Mouse (Mus musculus): ENCODE measurements around the gene Fzd9. TPM values are rescaled to one million over a fixed set of nuclear protein-coding genes. Genes with fewer than 3 reads are reported as not detected.

Fzd9 gene
- polyA plus RNA-seq, 1 experiment: 0.58 TPM

DNA sequence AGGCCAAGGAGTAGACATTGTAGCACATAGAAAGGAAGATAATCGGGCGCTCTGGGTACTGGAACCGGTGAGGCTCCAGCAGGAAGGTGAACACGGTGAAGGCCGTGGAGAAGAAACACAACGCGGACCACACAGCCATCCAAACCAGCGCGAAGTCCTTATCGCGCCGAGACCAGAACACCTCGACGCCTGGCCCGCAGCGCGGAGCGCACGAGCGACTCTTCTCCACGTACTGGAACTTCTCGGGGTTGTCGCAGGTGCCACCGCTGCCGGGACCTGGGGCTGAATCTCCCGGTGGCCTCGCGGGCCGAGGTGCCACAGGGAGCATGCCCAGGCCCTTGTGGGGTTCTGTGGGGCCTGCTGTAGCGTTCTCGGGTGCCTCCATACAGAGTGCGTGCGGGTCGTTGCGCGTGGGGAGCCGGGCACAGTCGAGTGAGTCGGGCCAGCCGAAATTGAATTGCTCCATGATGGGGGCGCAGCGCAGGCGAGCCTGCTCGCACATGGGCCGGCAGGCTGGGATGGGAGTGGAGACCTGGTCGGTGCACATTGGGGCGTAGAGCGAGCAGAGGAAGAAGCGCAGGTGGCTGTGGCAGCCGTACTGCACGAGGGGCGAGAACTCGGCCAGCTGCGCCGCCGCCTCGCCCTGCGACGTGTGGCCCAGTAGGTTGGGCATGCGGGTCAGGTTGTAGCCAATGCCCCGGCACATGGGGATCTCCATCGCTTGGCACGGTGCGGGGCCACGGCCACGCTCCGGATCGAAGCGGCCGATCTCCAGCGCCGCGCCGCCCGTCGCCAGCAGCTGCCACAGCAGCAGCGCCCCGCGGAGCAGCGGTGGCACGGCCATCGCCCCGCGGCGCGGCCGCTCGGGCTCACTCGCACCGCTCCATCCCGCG, 598 bp downstream of the Fzd9 start:
- TF ChIP-seq CTCF (IDR thresholded peaks at IDR 0.05; ENCODE audit: borderline replicate concordance, control insufficient read depth, extremely low read depth, insufficient read depth, low read length, poor library complexity): no peak
- Histone ChIP-seq H3K4me1 (replicated peaks; ENCODE audit: control insufficient read depth, insufficient read depth, low read length) (peaks cover 15% of the 10 kb centered on the region), H3K4me3 (ENCODE audit: control insufficient read depth, insufficient read depth, low read length) (peak overlapping the region; percentile 45), H3K27me3 (ENCODE audit: control insufficient read depth, insufficient read depth, low read length) (peaks cover 7% of the 10 kb centered on the region; the same call in 1 of the 2 replicates), H3K27ac (ENCODE audit: control insufficient read depth, insufficient read depth, low read length) (no peak overlapping the region), H3K36me3 (ENCODE audit: control insufficient read depth, insufficient read depth, low read length) (peaks cover 12% of the 10 kb centered on the region)
- DNase-seq: peak; percentile 10
- WGBS: 3% methylated on average over 89 of the region's 92 CpGs

DNA sequence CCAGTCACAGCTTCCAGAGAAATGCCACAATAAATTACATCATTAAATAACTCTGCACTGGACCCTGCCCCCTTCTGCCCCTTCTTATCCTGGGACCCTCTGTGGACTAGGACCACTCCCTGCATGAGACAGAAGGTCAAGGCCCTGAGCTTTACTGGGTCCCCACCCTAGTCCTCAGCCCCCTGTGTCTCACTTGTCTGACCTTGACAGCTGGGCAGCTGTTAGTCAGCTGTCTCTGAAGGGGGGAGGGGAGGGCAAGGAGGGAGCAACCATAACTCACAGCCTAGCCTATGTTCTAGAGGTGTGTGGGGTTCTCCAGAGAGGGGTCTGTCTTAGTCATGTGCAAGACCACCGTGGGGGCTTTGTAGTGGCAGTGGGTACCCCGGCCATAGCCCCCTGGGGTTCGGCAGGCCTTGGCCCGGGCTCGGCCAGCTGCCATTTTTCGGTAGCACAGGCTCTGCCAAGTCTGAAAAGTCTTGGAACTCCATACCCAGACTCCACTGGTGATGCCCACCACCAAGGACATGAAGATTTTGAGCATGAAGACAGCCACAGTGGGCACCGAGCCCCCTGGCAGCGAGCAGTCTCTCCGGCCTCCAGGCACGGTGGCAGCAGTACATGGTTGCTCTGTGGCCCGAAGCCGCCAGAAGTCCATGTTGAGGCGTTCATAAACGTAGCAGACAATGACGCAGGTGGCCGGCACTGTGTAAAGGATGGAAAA, 1.9 kb downstream of the Fzd9 start:
- H3K36me3 ChIP-seq (ENCODE audit: control insufficient read depth, insufficient read depth, low read length): peaks cover 24% of the 10 kb centered on the region
- H3K4me3 ChIP-seq (ENCODE audit: control insufficient read depth, insufficient read depth, low read length): no peak overlapping the region
- H3K4me1 ChIP-seq (replicated peaks; ENCODE audit: control insufficient read depth, insufficient read depth, low read length): peaks cover 15% of the 10 kb centered on the region
- peaks cover 7% of the 10 kb centered on the region; the same call in 1 of the 2 replicates for H3K27me3 ChIP-seq (ENCODE audit: control insufficient read depth, insufficient read depth, low read length)
- no peak for TF ChIP-seq CTCF (IDR thresholded peaks at IDR 0.05; ENCODE audit: borderline replicate concordance, control insufficient read depth, extremely low read depth, insufficient read depth, low read length, poor library complexity)
- 95% methylated on average over 16 of the region's 16 CpGs for WGBS
- no peak for DNase-seq
- no peak overlapping the region for H3K27ac ChIP-seq (ENCODE audit: control insufficient read depth, insufficient read depth, low read length)

DNA sequence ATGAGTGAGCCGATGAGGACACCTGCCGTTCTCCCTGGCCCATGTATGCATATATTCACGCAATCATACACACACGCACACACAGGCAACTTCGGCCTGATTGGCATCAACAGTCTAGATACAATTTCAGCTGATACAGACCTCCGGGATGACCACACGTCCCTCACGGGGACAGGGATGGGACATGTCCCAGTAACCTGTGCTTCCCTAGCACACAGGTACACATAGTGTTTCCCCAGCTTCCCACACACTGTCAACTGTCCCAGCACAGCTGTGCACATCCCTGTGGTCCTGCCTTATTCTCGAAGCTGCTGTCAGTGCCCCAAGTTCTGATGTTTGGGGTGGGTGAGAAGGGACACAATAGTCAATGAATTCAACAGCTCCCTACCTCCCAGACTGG, 3.7 kb downstream of the Fzd9 start:
- H3K27me3 ChIP-seq (ENCODE audit: control insufficient read depth, insufficient read depth, low read length): peaks cover 7% of the 10 kb centered on the region; the same call in 1 of the 2 replicates
- H3K4me3 ChIP-seq (ENCODE audit: control insufficient read depth, insufficient read depth, low read length): no peak overlapping the region
- TF ChIP-seq POLR2A (IDR thresholded peaks at IDR 0.05; ENCODE audit: control insufficient read depth, extremely low read depth, insufficient read depth, low read length, poor library complexity) (no peak), CTCF (IDR thresholded peaks at IDR 0.05; ENCODE audit: borderline replicate concordance, control insufficient read depth, extremely low read depth, insufficient read depth, low read length, poor library complexity) (no peak)
- peaks cover 15% of the 10 kb centered on the region for H3K4me1 ChIP-seq (replicated peaks; ENCODE audit: control insufficient read depth, insufficient read depth, low read length)
- peaks cover 40% of the 10 kb centered on the region for H3K36me3 ChIP-seq (ENCODE audit: control insufficient read depth, insufficient read depth, low read length)
- H3K27ac ChIP-seq (ENCODE audit: control insufficient read depth, insufficient read depth, low read length): no peak overlapping the region
- DNase-seq: no peak
- WGBS: 87% methylated on average over 9 of the region's 9 CpGs

DNA sequence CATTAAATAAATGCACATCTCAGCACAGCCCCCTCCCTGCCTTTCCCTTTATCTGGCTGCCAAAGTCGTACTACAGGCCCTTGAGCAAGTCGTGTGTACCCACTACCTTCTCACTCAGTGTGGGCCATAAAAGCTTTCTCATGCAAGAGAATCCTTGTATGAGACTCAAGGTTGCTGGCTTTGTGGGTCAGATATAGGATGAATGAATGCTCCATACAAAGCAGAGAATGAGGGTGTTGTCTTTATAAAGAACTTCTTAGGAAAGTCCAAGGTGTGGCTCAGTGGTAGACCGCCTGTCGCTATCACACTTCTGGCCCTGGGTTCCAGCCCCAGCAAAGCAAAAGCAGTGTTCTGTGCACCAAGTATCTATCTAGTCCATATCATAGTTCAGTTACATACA, 4.5 kb downstream of the Fzd9 start:
- H3K27ac ChIP-seq (ENCODE audit: control insufficient read depth, insufficient read depth, low read length): no peak overlapping the region
- 84% methylated on average over 4 of the region's 4 CpGs for WGBS
- H3K4me1 ChIP-seq (replicated peaks; ENCODE audit: control insufficient read depth, insufficient read depth, low read length): peaks cover 15% of the 10 kb centered on the region
- TF ChIP-seq CTCF (IDR thresholded peaks at IDR 0.05; ENCODE audit: borderline replicate concordance, control insufficient read depth, extremely low read depth, insufficient read depth, low read length, poor library complexity): no peak
- TF ChIP-seq POLR2A (IDR thresholded peaks at IDR 0.05; ENCODE audit: control insufficient read depth, extremely low read depth, insufficient read depth, low read length, poor library complexity): no peak
- H3K36me3 ChIP-seq (ENCODE audit: control insufficient read depth, insufficient read depth, low read length): peaks cover 48% of the 10 kb centered on the region
- no peak for DNase-seq
- H3K27me3 ChIP-seq (ENCODE audit: control insufficient read depth, insufficient read depth, low read length): peaks cover 7% of the 10 kb centered on the region; the same call in 1 of the 2 replicates
- no peak overlapping the region for H3K4me3 ChIP-seq (ENCODE audit: control insufficient read depth, insufficient read depth, low read length)

DNA sequence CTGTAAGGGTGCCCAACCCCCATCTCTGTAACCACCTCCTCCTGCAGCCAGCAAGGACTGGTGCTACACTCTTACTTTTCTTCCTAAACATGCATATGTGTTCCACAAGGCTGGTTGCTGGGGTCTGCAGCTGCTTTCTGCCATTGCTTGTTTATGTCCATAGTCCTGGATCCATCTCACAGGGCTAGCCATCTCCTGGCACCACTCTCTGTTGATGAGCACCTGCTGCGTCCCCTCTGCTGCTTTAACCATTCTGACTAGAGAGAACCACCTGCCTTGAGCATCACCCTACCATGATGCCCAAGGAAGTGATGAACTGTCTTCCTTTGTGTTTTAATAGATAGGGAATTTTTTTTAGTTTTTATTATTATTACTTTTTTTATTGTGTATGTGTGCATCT, 7.9 kb downstream of the Fzd9 start:
- no peak for DNase-seq
- no peaks in the 10 kb centered on the region for H3K4me1 ChIP-seq (replicated peaks; ENCODE audit: control insufficient read depth, insufficient read depth, low read length)
- WGBS: 100% methylated on average over 1 of the region's 1 CpGs
- peaks cover 82% of the 10 kb centered on the region for H3K36me3 ChIP-seq (ENCODE audit: control insufficient read depth, insufficient read depth, low read length)
- no peak overlapping the region for H3K27ac ChIP-seq (ENCODE audit: control insufficient read depth, insufficient read depth, low read length)
- H3K27me3 ChIP-seq (ENCODE audit: control insufficient read depth, insufficient read depth, low read length): no peaks in the 10 kb centered on the region
- TF ChIP-seq POLR2A (IDR thresholded peaks at IDR 0.05; ENCODE audit: control insufficient read depth, extremely low read depth, insufficient read depth, low read length, poor library complexity) (no peak), CTCF (IDR thresholded peaks at IDR 0.05; ENCODE audit: borderline replicate concordance, control insufficient read depth, extremely low read depth, insufficient read depth, low read length, poor library complexity) (no peak)
- H3K4me3 ChIP-seq (ENCODE audit: control insufficient read depth, insufficient read depth, low read length): no peak overlapping the region

DNA sequence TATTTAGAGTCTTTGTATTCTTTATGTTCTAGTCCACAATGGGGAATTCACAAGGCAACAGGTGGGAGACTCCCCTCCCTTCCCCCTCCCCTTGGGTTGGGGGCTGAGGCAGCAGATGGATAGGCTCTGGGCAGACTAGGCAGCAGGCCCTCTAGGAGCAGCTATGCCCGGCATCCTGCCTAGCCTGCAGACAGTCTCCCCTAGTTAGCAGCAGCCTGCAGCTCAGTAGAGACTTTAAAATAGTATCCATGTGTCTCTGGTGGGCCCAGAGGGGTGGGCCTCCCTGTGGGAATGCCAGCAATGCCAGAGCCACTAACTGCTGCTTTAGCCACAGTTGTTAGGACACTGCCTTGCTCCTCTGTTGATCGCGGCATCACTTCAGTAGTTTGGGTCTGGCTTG, 8.4 kb downstream of the Fzd9 start:
- Histone ChIP-seq H3K36me3 (ENCODE audit: control insufficient read depth, insufficient read depth, low read length) (peaks cover 88% of the 10 kb centered on the region), H3K4me3 (ENCODE audit: control insufficient read depth, insufficient read depth, low read length) (no peak overlapping the region)

More for the DNA sequence above, 8.4 kb downstream of the Fzd9 start:
- Histone ChIP-seq H3K4me1 (replicated peaks; ENCODE audit: control insufficient read depth, insufficient read depth, low read length) (no peaks in the 10 kb centered on the region), H3K27ac (ENCODE audit: control insufficient read depth, insufficient read depth, low read length) (no peak overlapping the region), H3K27me3 (ENCODE audit: control insufficient read depth, insufficient read depth, low read length) (no peaks in the 10 kb centered on the region)
- TF ChIP-seq POLR2A (IDR thresholded peaks at IDR 0.05; ENCODE audit: control insufficient read depth, extremely low read depth, insufficient read depth, low read length, poor library complexity) (no peak), CTCF (IDR thresholded peaks at IDR 0.05; ENCODE audit: borderline replicate concordance, control insufficient read depth, extremely low read depth, insufficient read depth, low read length, poor library complexity) (no peak)
- 94% methylated on average over 3 of the region's 3 CpGs for WGBS
- DNase-seq: no peak
